Mouse (Mus musculus): ENCODE measurements around the gene Trhr2. TPM values are rescaled to one million over a fixed set of nuclear protein-coding genes. Genes with fewer than 3 reads are reported as not detected.

Trhr2 gene
- 0.06 and 0.07 TPM in 2 replicates for polyA plus RNA-seq (2012; rRNA removed)

DNA sequence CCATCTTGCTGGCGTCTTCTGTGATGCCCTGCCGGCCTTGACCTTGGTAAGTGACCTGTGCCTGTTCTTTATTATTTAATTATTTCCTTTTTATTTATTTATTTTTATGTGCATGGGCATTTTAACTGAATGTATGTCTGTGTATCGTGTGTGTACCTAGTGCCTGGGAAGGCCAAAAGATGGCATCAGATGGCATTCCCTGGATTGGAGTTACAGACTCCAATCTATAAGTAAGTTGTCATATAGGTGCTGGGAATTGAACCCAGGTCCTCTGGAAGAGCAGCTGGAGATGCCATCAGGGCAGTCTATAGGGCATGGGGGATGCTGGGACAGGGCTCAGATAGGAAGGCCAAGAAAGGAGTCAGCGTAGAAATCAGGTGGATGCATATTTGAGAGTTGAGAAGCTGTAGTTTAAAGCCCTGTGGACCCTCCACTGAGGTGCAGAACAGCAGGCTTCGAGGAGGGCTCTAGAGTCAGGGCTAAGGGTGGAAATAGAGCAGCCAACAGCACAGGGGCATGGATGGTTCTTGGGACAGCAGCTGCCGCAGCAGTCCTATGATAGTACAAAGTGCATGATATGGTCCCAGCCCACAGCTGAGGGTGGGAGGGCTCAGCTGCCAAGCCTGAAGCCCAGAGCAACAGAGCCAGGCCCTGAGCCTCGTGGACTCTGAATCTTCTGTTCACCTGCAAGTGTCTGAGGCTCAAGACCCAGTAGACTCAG is at the start of gene Trhr2:
Trhr2 (minus strand) TSS at position 51 of the 721 bp plus-strand sequence.

DNA sequence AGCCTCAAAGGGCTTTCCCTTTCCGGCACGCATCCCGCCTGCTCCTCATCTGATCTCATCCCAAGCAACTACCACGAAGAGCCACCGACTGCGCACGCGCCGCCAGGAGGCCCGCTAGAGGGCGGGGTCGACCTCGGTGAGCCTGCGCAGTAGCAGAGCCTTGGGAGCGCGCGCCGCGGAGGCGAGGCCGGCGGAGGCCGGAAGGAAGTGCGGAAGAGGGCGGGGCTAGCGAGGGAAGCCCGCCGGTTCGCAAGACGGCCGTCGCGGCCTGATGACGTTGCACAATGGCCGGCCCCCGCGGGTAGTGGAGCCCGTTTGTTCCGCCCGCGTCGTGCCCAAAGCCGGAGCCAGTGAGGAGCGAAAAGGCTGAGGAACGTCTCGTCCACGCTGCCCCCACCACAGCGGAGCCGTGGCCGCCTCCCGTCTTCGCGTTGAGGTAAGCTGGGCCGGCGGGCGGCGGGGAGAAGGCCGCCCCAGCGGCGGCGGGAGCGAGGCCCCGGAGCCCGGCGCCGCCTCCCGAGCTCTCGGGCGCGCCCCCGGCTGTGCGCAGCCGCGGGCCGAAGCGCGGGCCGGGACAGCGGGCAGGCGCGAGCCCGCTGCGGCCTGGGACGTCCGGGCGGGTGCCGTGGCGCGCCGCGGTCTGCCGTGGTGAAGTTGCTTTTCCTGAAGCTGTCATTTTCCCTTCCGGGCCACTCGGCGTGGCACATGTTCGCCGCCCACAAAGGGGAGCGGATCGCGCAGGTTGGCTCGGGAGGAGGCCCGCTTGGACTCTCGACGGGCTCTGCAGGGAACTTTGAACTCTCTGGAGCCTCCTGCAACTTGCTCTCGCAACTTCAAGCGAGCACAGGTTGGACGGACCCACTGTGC is 16.1 kb upstream of the Trhr2 start, which contains the start of gene Zc3h18:
Zc3h18 (plus strand) TSS at position 245 of the 867 bp plus-strand sequence.

Other genes with a start within 250 kb of the Trhr2 start
- 16.8 and 59.4 TPM in 2 replicates for gene Zfpm1, start 78.6 kb downstream of the Trhr2 start, polyA plus RNA-seq (2012; rRNA removed)
- 66.3 and 133 TPM in 2 replicates for gene Zc3h18, start 15.9 kb upstream of the Trhr2 start, polyA plus RNA-seq (2012; rRNA removed)
- 0.44 and 0.46 TPM in 2 replicates for gene Il17c, start 61.3 kb upstream of the Trhr2 start, polyA plus RNA-seq (2012; rRNA removed)
- gene Cyba, start 72.2 kb upstream of the Trhr2 start, polyA plus RNA-seq (2012; rRNA removed), result 31.4 and 37.6 TPM in 2 replicates
- 34.6 and 43.5 TPM in 2 replicates for gene Mvd, start 82.7 kb upstream of the Trhr2 start, polyA plus RNA-seq (2012; rRNA removed)
- 0.09 and 0.13 TPM in 2 replicates for gene Snai3, start 100.0 kb upstream of the Trhr2 start, polyA plus RNA-seq (2012; rRNA removed)
- gene Rnf166, start 115.3 kb upstream of the Trhr2 start, polyA plus RNA-seq (2012; rRNA removed), result 34.0 and 46.0 TPM in 2 replicates
- 60.5 and 74.7 TPM in 2 replicates for gene Ctu2, start 115.4 kb upstream of the Trhr2 start, polyA plus RNA-seq (2012; rRNA removed)
- gene Piezo1, start 190.6 kb upstream of the Trhr2 start, polyA plus RNA-seq (2012; rRNA removed), result 21.0 and 43.3 TPM in 2 replicates
- 62.7 and 81.6 TPM in 2 replicates for gene Cdt1, start 207.3 kb upstream of the Trhr2 start, polyA plus RNA-seq (2012; rRNA removed)
- 141 and 155 TPM in 2 replicates for gene Aprt, start 216.2 kb upstream of the Trhr2 start, polyA plus RNA-seq (2012; rRNA removed)